Mouse (Mus musculus) urinary bladder, adult 2 months (tissue): ENCODE results near the gene Abhd5. TPM values are rescaled to one million over a fixed set of nuclear protein-coding genes. Genes with fewer than 3 reads are reported as not detected.

Source experiments
- DNase-seq: peaks from one replicate; pipeline ENCODE4 v3.0.0; 2022; ENCODE audit warnings: low spot score
- polyA plus RNA-seq: library from polyadenylated mRNA; depleted of rRNA; stranded (reverse); fragments of >200 nt; gene quantifications from 2 replicates; pipeline ENCODE4 v1.2.3, GENCODE M21; 2012

Abhd5 gene
- polyA plus RNA-seq, 1 experiment = 38.4 TPM

DNA sequence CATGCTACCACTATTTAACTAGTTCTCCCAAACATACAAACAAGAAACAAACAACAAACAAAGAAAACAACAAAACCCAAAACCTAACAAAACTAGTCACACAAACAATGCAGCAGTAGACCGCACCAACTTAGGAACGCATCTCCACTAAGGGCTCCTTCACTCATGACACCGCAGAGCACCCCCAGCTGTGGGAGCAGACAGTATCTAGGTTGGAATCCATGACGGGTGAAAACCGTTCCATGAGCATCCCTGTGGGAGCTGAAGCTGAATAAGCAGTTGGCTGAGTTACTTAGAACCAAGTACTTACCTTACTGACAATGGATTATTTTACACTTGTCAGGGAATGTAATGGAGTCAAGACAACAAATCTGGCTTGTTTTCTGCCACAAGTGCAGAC, 5.3 kb upstream of the Abhd5 start:
- no peak for DNase-seq

DNA sequence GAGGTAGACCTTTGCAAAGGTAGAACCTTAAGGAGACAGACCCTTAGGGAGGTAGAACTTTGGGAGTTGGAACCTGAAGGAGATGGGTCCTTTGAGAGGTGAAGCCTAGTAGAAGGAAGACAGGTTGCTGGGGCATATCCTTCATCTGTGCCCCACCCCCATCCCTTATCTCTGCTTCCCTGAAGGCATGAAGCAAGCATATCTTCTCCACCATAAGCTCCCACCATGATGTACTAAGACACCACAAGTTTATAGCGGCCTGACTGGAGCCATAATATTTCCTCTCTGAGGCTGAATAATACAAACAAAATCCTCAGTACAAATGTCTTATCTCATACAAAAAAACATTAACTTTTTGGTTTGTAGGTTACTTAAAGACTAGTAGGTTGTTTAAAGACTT, 3.5 kb upstream of the Abhd5 start:
- no peak for DNase-seq

DNA sequence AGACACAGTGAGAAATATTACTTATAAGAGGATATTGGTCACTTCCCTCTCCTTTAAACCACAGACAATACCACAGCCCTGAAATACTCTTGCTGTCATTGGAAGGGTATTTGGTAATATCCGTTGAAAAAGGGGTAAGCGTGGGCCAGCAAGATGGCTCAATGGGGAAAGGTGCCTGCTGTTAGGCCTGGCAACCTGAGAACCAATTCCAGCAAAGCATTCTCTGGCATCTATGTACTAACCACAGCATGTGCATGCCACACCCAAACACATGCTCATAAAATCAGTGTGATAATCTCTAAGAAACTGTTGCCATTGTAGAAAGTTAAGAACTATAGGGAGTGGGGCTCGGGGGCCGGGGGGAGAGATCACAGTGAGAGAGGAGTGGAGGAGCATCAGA, 2.1 kb upstream of the Abhd5 start:
- no peak for DNase-seq

DNA sequence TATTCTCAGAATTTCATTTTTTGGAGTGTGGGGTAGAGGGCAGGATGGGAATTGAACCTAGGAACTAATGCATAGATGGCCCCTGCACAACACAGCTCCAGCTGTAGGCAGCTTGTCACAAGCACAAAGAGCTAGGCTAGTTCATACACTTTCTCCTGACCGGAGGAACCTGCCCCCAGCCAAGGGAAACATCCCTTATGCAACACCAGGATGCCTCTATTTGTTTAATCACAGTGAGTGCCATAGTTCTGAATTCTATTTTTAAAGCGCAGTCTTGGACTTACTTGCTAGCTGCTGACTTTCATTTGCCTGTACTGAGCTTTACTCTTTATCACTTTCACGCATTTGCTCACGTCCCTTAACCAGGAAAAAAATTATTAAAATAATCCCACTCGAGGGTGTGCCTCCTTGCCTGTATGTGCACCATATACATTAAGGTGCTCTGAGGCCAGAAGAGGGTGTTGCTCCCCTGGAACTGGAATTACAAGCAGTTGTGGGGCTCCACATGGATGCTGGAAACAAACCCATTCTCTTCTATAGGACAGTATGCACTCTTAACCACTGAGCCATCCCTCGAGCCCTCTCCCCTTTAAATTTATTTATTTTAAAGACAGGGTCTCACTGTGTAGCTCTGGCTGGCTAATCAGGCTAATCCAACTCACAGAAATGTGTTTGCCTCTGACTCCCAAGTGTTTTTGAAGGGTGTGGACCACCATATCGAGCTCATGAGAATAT, 845 bp upstream of the Abhd5 start:
- DNase-seq = no peak

DNA sequence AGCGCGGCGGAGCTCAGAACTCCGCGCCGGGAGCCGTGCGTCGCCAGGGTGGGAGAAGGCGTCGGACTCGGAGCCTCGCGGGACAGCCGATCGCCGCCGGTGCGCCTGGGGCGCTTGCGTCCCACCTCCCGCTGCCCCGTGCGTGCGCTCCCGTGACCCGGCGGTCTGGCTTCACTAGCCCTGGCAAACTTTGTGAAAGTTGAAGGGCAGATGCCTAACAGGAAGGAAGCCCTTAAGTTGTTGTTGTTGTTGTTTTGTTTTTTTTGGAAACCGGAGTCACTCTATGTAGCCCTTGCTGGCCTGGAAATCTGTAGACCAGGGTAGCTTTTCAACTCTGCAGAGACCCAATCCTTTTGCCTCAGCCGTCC, 601 bp downstream of the Abhd5 start:
- no peak for DNase-seq

DNA sequence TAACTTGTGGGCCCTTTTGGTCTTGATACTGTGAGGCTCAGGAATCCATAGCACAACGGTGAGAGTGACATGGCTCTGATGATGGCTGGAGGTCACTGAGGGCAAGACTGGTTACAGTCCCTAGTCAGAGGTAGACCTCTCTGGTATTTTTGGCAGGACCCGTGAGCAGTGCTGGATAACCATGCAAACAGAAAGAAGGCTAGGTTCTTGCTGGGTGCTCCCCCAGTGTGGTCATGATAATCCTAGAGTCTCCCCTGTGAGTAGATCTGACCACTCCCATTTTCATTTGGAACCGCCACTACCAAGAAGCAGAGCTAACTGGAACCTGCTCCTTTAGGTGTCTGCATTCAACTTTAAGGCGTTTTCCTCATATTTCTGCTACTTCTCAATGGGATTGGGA, 1.5 kb downstream of the Abhd5 start:
- no peak for DNase-seq

DNA sequence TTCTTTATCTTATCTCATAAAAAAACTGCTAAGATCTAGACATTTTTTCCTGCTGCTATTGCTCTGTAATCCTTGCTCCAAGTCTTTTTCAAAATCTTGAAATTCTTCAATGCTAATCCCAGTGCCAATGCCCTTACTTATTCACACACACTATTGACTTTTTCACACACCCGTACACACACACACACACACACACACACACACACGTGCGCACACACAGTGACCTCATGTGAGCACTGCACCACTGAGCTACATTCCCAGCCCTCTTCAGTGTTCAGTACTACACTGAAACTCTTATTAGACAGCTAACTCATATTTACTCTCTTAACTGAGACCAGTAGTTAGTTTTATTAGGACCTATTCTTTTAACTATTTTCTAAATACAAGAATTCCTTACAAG, 2.8 kb downstream of the Abhd5 start:
- no peak for DNase-seq

DNA sequence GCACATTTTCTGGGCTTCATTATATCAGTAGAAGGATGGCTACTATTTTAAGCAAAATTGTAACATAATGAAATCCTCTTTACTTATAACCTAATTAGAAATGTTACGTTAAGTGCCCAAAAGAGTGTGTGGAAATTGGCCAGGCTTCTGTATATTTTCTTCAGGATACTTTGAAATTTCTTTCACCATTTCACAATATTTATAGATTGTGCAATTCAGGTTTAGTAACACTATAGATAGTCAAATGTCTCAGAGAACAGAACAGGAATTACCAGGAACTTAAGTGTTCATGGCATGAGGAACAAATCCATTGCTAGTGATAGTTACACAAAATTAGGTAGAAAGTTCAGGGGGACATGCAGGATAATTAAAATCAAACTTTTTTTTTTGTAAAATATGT, 5.7 kb downstream of the Abhd5 start:
- no peak for DNase-seq

DNA sequence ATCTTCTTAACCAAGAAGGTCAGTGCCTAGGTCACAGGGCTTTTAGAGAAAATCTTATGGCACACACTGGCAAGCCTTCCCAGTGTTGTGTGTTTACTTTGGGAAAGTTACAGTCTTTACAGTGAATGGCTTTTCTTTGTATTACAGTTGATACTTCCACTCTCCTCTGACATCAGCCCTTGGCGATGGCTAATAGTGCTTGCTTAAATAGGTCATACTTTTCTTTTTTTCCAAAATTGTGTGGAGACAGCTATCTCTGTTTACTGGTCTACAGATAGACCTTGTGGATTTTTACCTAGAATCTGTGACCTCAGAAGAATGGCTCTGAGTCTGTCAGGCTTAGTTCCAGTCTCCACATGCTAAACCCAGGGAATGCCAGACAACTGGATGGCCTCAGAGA, 6.2 kb downstream of the Abhd5 start:
- no peak for DNase-seq

DNA sequence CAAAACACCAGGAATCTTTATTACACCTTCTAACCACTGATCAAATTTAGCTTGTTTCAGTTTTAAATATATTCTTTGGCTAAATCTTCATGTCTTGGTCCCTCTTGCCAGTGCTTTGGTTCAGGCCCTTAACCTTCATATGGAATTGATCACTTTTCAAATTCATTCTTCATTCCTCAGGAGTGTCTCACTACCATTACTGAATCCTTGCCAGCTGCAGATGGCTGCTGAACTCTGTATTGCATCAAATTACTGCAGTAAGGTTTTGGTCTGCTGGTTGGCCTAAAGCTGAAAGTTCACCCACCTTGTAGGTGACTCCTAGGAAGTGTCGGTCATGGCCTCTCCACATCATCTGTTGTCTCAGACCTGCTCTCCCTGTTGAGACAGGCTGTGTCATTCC, 12.8 kb downstream of the Abhd5 start:
- DNase-seq = no peak

DNA sequence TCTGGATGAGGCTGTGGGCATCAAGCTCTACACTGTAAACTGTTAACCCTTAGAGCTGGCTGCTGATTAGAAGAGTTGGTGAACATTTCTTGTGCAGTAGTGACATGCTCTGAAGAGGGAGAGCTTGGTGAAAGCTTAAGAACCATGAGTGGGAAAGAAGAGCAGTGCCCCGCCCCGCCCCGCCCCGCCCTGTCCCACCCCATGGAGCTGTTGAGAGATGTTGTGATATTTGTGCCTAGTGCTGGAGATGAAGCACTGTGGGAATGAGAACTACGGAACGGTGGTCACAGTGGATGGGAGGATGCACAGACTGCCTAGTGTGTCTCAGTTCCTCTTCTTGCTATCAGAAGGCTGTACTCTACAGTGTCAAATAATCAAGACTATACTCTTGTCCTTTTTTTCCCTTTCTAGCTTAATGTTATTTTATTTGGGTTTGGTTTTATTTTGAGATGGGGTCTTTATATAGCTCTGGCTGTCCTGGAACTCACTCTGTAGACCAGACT, 18.9 kb downstream of the Abhd5 start:
- DNase-seq = no peak

DNA sequence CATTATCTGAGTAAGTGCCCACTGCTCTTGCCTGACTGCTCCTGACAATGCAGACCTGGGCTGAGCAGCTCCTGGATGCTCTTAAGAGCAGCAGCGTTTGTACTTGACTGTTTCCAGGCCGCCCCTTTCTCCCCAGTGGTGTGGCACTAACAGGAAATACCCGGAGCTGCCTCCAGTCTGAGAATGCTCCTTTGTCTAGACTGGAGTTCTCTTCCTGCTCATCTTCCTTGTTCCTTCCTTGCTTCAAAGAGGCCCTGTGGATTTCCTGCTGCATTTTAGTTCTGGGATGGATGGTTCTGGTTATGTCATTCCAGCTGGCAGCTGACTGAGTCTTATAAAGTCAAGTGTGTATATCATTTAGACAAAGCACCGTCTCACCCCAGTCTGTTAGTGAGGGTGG, 21.1 kb downstream of the Abhd5 start:
- DNase-seq = no peak

DNA sequence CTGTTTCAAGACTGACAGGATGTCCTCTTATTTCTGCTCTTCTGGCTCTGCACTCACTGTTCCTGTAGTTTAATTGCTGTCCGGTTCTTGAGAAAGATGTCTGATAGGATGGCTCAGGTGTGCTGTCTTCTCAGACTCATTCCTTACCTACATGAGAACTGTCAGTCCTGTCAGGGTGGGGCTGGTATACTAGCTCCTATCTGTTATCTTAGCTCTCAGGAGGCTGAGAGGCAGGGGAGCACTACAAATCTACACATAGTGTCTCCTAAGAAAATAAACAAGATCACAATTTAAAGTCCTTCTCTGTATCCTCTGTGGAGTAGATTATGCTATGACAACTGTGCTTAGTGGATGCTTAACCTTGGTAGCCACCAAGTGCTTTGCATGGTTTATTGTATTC, 21.6 kb downstream of the Abhd5 start:
- no peak for DNase-seq

DNA sequence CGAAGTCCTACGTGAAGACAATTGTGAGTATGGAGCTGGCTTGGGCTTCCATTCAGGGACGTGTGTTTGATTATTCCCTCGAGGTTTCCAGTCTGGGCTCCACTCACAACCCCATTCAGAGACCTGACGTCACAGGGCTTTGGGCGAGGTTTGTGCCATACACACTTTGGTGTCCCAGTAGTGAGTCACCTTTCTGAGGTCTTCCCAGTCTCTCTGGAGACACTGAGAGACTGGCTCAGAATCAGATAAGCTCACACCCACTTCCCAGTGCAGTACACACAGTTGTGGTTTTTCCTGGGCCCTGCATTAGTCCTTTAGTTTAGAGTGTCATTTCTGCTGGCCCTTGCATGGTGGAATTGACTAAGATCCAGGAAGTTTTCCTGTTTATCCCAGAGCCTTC, 27.6 kb downstream of the Abhd5 start:
- no peak for DNase-seq

DNA sequence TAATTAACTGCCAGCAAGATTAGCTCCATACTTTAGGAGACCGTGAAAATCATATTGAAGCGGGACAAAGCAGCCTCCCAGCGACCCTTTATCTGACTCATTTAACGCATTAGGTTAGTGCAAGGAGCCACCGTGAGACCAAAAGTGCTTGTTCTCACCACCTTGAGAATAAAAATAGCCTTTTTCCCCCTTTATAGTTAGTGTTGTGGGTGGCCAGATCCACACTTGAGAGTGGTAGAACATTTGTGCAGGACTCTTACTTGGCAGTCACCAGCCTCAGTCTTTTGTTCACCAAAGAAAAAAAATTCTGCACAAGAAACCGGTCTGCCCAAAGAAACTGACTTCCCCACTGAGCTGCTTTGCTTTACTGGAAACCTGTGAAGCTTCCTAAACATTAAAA, 29.6 kb downstream of the Abhd5 start:
- DNase-seq = no peak

DNA sequence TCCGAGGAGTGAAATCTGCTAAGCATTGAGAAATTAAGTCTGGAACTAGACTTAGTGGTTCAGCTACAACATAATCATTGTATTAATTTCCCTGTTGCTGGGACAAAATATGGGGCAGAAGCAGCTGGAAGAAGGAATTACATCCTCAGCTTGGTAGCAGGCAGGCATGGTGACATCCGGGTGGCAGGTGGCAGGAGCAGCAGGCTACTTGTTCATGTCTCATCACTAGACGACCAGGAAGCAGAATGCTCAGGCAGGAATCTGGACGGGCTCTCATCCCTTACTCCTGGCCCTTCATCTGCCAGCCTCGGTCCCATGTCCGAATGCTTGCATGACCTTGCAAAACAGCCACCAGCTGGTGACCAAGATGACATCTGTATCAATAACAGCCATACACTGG, 30.6 kb downstream of the Abhd5 start:
- DNase-seq = no peak

DNA sequence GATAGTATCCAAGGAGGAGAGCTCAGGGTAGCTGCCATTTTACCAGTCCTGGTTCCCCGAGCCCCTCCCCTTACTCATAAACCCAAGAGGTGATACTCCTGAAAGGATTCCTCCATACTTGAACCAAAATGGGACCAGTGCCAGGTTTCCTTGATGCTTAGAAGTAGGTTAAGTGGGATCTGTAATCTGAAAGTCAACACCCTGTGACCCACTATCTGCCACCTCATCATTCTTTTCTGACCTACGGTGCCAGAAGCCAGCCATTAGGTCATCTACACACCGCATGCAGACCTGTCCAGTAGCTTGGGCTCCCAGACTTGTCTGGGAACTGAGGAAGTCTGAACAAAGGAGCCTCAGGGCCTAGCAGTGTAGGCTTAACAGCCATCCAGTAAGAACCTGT, 34.6 kb downstream of the Abhd5 start:
- no peak for DNase-seq

DNA sequence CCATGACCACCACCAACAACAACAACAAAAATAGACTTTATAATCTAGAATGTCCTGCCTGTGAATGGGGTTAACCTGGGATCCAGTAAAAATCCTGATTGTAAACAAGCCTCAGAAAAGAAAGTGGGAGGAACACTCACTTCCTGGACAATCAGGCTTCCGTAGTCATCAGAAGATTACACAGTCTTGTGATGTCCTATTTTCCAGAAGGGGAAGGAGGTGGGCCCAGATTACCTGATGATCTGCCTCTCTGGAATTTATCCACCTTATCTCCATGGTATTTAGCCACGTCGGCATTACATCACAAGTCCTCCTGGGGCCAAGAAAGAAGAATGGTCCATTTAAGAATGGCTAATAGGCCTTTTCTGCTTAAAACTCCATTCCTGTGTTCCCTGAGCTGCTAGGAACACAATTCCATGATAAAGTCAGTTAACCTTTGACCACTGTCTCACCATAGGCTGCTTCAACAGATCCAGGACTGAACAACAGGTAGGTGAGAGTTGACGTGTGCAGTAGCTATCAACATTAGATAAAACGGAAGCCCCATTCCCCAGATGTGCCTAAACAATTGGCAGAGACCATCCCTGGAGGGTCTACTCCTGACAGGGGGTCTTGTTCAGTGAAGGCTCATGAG, 38.0 kb downstream of the Abhd5 start:
- no peak for DNase-seq

DNA sequence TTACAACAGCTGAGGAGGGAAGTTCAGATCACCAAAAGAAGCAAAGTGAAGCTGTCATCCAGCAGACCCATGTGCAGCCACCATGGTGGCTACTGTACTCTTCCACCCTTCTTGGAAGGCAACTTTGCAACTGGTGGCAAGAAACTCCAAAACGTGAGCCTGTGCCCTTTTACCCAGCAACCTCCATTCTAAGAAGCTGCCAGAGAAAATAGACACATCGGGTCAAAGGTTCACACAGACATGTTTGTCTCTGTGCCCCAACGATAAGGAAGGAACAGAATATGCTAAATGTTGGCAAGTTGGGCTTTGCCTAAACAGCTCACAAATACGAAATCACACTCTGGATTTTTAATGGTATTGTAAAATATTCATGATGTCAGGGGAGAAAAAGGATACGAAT, 44.4 kb downstream of the Abhd5 start:
- DNase-seq = no peak

DNA sequence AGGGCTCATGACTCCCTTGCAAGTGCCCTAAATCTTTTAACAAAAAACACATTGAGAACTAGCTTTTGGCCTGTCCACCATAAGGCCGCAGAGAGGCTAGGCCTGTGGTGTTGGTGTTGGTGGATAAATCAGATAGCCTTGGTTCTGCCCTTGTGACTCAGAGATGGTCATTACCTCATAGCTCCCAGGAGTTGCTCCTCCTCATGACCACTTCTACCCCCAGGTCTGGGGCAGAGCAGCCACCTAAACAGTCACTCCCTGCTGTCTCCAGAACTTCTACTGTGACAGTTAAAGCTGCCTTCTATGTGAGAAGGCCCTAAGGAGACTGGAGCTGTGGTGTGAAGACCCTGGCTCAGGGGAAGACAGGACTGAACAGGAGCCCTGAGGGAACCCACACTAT, 45.7 kb downstream of the Abhd5 start:
- no peak for DNase-seq

DNA sequence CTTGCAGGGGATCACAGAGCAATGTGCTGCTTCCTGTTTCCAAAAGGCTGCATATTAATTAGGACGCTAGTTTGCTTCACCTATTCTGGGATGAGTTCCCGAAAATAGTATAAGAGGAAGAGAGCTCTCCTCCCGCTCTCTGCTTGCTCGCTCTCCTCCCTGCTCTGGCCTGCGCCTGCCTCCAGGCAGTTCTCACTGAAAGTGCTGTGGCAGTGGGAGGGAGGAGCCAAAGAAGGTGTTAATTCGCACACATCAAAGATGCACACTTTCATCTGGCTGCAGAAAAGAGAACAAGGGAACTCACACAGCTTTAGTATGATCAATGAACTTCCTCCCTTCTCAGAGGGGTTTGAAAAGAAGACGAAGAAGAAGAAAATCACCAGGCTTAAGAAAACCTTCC, 47.3 kb downstream of the Abhd5 start:
- no peak for DNase-seq

DNA sequence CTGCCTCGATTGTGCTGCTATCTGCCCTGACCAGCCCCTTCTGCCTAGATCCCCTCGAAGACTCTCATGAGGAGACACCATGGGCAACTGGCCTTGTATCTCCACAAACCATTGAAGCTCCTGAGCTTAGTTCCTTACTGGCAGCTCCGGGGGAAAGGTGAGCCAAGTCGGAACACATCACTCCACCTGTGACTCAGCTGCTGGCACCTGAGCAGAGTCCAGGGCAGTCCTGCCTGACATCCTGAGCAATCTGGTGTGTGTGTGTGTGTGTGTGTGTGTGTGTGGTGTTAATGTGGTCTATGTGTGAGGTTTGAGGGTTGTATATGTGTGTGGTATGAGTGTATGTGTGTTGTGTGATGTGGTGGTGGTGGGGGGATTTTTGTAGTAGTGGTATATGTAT, 49.8 kb downstream of the Abhd5 start:
- no peak for DNase-seq

DNA sequence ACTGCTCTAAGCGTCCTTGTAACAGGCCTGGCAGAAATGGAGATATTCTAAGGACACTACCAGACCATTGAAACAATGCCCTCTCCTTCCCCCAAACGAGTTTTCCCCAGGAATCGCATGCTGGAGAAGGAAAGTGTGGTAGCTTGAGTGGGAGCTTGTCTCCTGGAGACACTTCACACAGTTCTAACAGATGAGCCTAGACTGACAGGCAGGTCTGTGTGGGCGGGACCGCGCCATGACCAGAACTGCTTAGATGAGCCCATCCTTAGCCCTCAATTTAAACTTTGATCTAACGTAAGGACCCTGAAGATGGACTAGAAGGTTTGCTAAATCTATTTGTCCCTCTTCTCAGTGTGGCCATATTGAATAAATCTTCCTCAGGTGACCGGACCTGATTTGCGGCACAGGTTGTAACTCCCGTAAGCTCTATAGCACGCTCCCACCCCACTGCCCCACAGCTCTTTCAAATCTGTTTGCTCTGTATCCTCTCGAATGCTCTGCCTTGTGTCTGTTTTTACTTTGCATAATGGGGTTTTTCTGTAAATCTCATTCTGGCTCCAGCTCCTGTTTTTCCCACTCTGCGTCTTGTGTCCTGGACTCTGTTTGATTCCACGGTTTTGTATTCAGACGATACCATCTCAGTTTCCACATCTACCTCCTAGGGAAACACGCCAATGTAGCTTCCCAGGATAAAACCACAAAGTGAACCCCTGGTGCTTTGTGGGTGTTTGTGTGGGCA, 59.2 kb downstream of the Abhd5 start:
- no peak for DNase-seq
